Mouse (Mus musculus) intestine, embryonic 15.5 days (tissue): ENCODE data around the gene Klf8. TPM values are rescaled to one million over a fixed set of nuclear protein-coding genes. Genes with fewer than 3 reads are reported as not detected.

Experiments
- polyA plus RNA-seq: library from polyadenylated mRNA; unstranded; fragments of >200 nt; fragmentation: Nextera tagmentation; extraction: Ambion mirVana; gene quantifications from 2 replicates; pipeline ENCODE4 v1.2.1, GENCODE M21; 2015

The Klf8 gene
- polyA plus RNA-seq, 1 experiment from 2014 or later, result 0.54 TPM

Other genes starting within 250 kb of the Klf8 start
- gene Usp51, start 231.0 kb upstream of the Klf8 start, polyA plus RNA-seq, result 0.73 and 0.91 TPM in 2 replicates
- gene Mageh1, start 199.9 kb upstream of the Klf8 start, polyA plus RNA-seq, result 39.1 and 39.9 TPM in 2 replicates
- not detected in 2 replicates for gene Foxr2, start 118.7 kb upstream of the Klf8 start, polyA plus RNA-seq
- 1.5 and 1.7 TPM in 2 replicates for gene Rragb, start 97.5 kb upstream of the Klf8 start, polyA plus RNA-seq